Mouse (Mus musculus): ENCODE results near the gene Malsu1. TPM values are rescaled to one million over a fixed set of nuclear protein-coding genes. Genes with fewer than 3 reads are reported as not detected.

Gene Malsu1
- total RNA-seq, 2 experiments from 2014 or later = 22.8 to 28.3 TPM

DNA sequence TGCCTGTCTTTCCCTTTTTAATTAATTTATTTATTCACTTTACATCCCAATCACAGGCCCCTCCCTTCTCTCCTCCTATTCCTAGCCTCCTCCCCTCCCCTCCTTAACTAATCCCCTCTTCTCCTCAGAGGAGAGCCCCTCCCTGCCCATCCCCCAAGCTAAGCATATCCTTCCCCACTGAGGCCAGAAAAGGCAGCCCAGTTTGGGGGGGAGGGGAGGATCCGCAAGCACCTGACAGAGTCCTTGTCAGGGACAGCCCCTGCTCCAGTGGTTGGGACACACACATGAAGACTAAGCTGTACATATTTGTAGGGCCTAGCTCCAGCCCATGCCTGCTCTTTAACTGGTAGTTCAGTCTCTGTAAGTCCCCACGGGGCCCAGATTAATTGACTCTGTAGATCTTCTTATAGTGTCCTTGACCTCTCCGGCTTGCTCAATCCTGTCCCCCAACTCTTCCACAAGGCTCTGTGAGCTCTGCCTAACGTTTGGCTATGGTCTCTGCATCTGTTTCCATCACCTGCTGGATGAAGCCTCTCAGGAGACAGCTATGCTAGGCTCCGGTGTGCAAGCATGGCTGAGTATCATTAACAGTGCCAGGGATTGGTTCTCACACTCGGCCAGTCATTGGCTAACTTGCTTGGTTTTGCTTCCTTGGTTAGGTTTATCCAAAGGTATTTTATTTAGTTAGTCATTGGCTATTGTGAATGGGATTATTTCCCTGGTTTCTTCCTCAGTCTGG lies 58.9 kb downstream of the Malsu1 start:
- DNase-seq (ENCODE audit: extremely low spot score in 1 of 2, low spot score in 1 of 2) = no peak

Other genes with a start within 250 kb of the Malsu1 start
- 10 to 100 TPM; 22.8 to 26.9 TPM for gene Tmem176a, start 232.9 kb upstream of the Malsu1 start, total RNA-seq (2021)
- 10 to 100 TPM; 54.9 to 64.9 TPM for gene Tmem176b, start 232.3 kb upstream of the Malsu1 start, total RNA-seq (2021)
- not detected for gene Aoc1, start 200.9 kb upstream of the Malsu1 start, total RNA-seq (2021)
- gene 1600015I10Rik, start 143.9 kb upstream of the Malsu1 start, total RNA-seq (2021) = not detected
- not detected for gene Doxl2, start 98.8 kb upstream of the Malsu1 start, total RNA-seq (2021)
- not detected for gene Svs1, start 86.9 kb upstream of the Malsu1 start, total RNA-seq (2021)
- gene Gpnmb, start 37.2 kb upstream of the Malsu1 start, total RNA-seq (2021) = 1 to 10 TPM; 2.1 to 2.2 TPM
- under 1 TPM in 1 of 2 experiments, not detected in 1; 0.27 TPM for gene Igf2bp3, start 141.2 kb downstream of the Malsu1 start, total RNA-seq (2021)
- 10 to 100 TPM; 73.6 to 78.1 TPM for gene Tra2a, start 190.2 kb downstream of the Malsu1 start, total RNA-seq (2021)
- gene Ccdc126, start 245.5 kb downstream of the Malsu1 start, total RNA-seq (2021) = 10 to 100 TPM in 1 of 2 experiments, 1 to 10 TPM in 1; 9.7 to 11.4 TPM

Measured in layer of hippocampus, postnatal 25 days (tissue).